Comparison of ENCODE assay signal across 27 mouse cellular contexts in genomic region chr2:61810751-61811150, GRCm38 (mm10). TPM values are rescaled to one million over a fixed set of nuclear protein-coding genes. Genes with fewer than 3 reads are reported as not detected.
DNase-seq lines count a peak whose midpoint lies in the region; ATAC-seq lines count a peak whose summit lies in the region.
"Had no signal": no experiment of that assay in that cellular context is flagged by ENCODE, and none has a peak within 500 bp of the region (broad histone marks: within the 10 kb centered on the region; RNA-seq: fewer than 3 reads in every experiment).

No protein-coding gene starts in this region.

- no peak overlapping the region for H3K4me2 ChIP-seq in heart, embryonic 13.5 days
- H3K4me2 ChIP-seq in embryonic facial prominence, embryonic 15.5 days (replicated peaks): no peak overlapping the region
- H3K4me2 ChIP-seq in forebrain, embryonic 15.5 days (replicated peaks): peak overlapping the region; percentile 89

- WGBS in heart, embryonic 13.5 days: 39% methylated on average over 4 of the region's 4 CpGs
- WGBS in embryonic facial prominence, embryonic 15.5 days: 42% methylated on average over 4 of the region's 4 CpGs
- 43% methylated on average over 4 of the region's 4 CpGs for WGBS in forebrain, embryonic 15.5 days

- no peaks in the 10 kb centered on the region for H3K9me3 ChIP-seq in heart, embryonic 13.5 days
- no peaks in the 10 kb centered on the region for H3K9me3 ChIP-seq in embryonic facial prominence, embryonic 15.5 days (replicated peaks)
- H3K9me3 ChIP-seq in forebrain, embryonic 15.5 days: no peaks in the 10 kb centered on the region
- H3K9me3 ChIP-seq: embryonic facial prominence, embryonic 13.5 days; heart, embryonic 10.5 days; hindbrain, embryonic 10.5 days; limb, embryonic 13.5 days; liver, embryonic 12.5 days; stomach, embryonic 15.5 days had no signal

- DNase-seq in heart, adult 8-10 months (ENCODE audit: low spot score): no peak
- peak; percentile 5 for DNase-seq in R1 (ENCODE audit: low read depth, low spot score)
- no peak for DNase-seq in urinary bladder, postnatal 4 days (ENCODE audit: low spot score in 2 of 2)
- DNase-seq in heart, postnatal 14 days: no peak
- DNase-seq: adrenal gland, adult 8-10 months; cerebellum, postnatal 25 days; kidney, adult 18-20 months; kidney, postnatal 10 days; layer of hippocampus, postnatal 36 days; lung, adult 18-20 months; lung, postnatal 14 days; thymus, postnatal 36 days had no signal

- H3K9ac ChIP-seq in heart, embryonic 13.5 days: no peak overlapping the region
- H3K9ac ChIP-seq in embryonic facial prominence, embryonic 15.5 days: no peak overlapping the region
- H3K9ac ChIP-seq in forebrain, embryonic 15.5 days (replicated peaks): peak overlapping the region; percentile 63
- H3K9ac ChIP-seq: liver, embryonic 12.5 days; stomach, embryonic 15.5 days had no signal

- H3K4me3 ChIP-seq in heart, embryonic 13.5 days: peak overlapping the region; percentile 57; the same call in 1 of the 2 replicates
- 0 out of 2 replicates have a peak overlapping the region, but pooled peaks have one; percentile 47 for H3K4me3 ChIP-seq in embryonic facial prominence, embryonic 15.5 days (replicated peaks)
- peak overlapping the region; percentile 50 for H3K4me3 ChIP-seq in forebrain, embryonic 15.5 days
- H3K4me3 ChIP-seq: myocyte had no signal

- H3K27ac ChIP-seq in heart, embryonic 13.5 days (replicated peaks): no peak overlapping the region
- H3K27ac ChIP-seq in embryonic facial prominence, embryonic 15.5 days (replicated peaks): no peak overlapping the region
- H3K27ac ChIP-seq in forebrain, embryonic 15.5 days (replicated peaks): peak overlapping the region; percentile 80
- H3K27ac ChIP-seq: embryonic facial prominence, embryonic 13.5 days; limb, embryonic 13.5 days; liver, embryonic 12.5 days; stomach, embryonic 15.5 days had no signal

- peaks cover 21% of the 10 kb centered on the region for H3K4me1 ChIP-seq in heart, embryonic 13.5 days
- H3K4me1 ChIP-seq in embryonic facial prominence, embryonic 15.5 days: peaks cover 26% of the 10 kb centered on the region
- H3K4me1 ChIP-seq in forebrain, embryonic 15.5 days: peaks cover 30% of the 10 kb centered on the region

- H3K36me3 ChIP-seq in heart, embryonic 13.5 days: no peaks in the 10 kb centered on the region
- no peaks in the 10 kb centered on the region for H3K36me3 ChIP-seq in embryonic facial prominence, embryonic 15.5 days
- no peaks in the 10 kb centered on the region for H3K36me3 ChIP-seq in forebrain, embryonic 15.5 days
- H3K36me3 ChIP-seq: embryonic facial prominence, embryonic 13.5 days; heart, embryonic 10.5 days; hindbrain, embryonic 10.5 days; limb, embryonic 13.5 days; liver, embryonic 12.5 days; stomach, embryonic 15.5 days had no signal

- ATAC-seq in heart, embryonic 13.5 days (ENCODE audit: extremely low read depth, insufficient number of reproducible peaks, low FRiP score, low TSS enrichment): no peak
- no peak for ATAC-seq in embryonic facial prominence, embryonic 15.5 days (ENCODE audit: insufficient number of reproducible peaks, low FRiP score, low TSS enrichment, low read depth)
- ATAC-seq in forebrain, embryonic 15.5 days (replicated peaks): no peak
- no peak for ATAC-seq in CD4-positive, CD25-positive, alpha-beta regulatory T cell, adult 4 months
- ATAC-seq: Patski had no signal

- peaks cover 95% of the 10 kb centered on the region for H3K27me3 ChIP-seq in heart, embryonic 13.5 days (replicated peaks)
- H3K27me3 ChIP-seq in embryonic facial prominence, embryonic 15.5 days: peaks cover 83% of the 10 kb centered on the region
- H3K27me3 ChIP-seq in forebrain, embryonic 15.5 days: peaks cover 30% of the 10 kb centered on the region
- H3K27me3 ChIP-seq: CH12.LX, Patski had no signal

- intact Hi-C loops in heart, postnatal 14 days (cut with DNase I): no loop called here

RNA-seq across cellular contexts. Expression of gene Tbr1, which starts 8.0 kb away (rescaled TPM):
- 0.05 and 0.11 TPM in 2 replicates for polyA plus RNA-seq in heart, embryonic 13.5 days (2015; fragmentation: Nextera tagmentation; extraction: Ambion mirVana)
- total RNA-seq in heart, adult 8-10 months (2022): not detected
- polyA plus RNA-seq in embryonic facial prominence, embryonic 15.5 days (2015; fragmentation: Nextera tagmentation; extraction: Ambion mirVana): 0.17 and 0.52 TPM in 2 replicates
- 60.8 and 61.6 TPM in 2 replicates for polyA plus RNA-seq in forebrain, embryonic 15.5 days (2015; fragmentation: Nextera tagmentation; extraction: Ambion mirVana)
- not detected for polyA plus RNA-seq in CD4-positive, CD25-positive, alpha-beta regulatory T cell, adult 4 months (2017; shearing (Covaris generic))
- total RNA-seq in heart, postnatal 14 days (2021): not detected
- total RNA-seq: gastrocnemius, adult 8-10 months had no signal
- polyA plus RNA-seq: gonadal fat pad, adult 2 months; liver, embryonic 12.5 days; stomach, embryonic 15.5 days had no signal

Comparison
In these comparisons a context has a peak if more than half of its experiments do, and no peak if none do; other contexts are left out.
1. RNA of gene Tbr1, which starts 8.0 kb away (polyA plus RNA-seq): 60.8 to 61.6 TPM in forebrain, embryonic 15.5 days; 0.17 to 0.52 TPM in embryonic facial prominence, embryonic 15.5 days, 0.05 to 0.11 TPM in heart, embryonic 13.5 days and not detected in CD4-positive, CD25-positive, alpha-beta regulatory T cell, adult 4 months; every median in the first group is over 10 times any median in the second.
2. Peak in every context shown above with its lines, with median percentiles within 50 percentile points of each other: H3K4me3 ChIP-seq.